Comparison of ENCODE assay signal across 22 mouse cellular contexts in the genomic region with DNA sequence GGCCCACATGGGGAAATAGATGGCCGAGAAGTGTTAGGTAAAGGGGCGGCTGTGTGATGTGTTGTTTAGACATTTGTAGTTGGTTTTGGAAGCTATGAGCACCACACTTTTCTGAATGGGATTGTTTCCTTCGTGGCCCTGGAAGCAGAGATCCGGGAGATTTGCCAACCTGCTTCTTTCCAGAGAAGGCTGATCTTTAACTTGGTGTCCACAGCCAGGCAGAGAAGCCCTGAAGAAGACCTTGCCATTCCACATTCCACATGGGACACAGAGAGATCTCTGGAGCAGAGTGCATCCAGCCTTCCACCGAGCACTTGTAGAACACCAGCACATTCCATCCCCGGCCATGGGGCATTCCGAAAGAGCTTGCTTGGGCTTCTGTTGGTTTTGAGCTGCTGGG.
DNase-seq lines count a peak whose midpoint lies in the region; ATAC-seq lines count a peak whose summit lies in the region.
"Had no signal": no experiment of that assay in that cellular context is flagged by ENCODE, and none has a peak within 500 bp of the region (broad histone marks: within the 10 kb centered on the region; RNA-seq: fewer than 3 reads in every experiment).

No protein-coding gene starts in this region.

- no peak overlapping the region for H3K9ac ChIP-seq in kidney, embryonic 15.5 days
- H3K9ac ChIP-seq: forebrain, embryonic 13.5 days; hindbrain, embryonic 15.5 days; intestine, embryonic 15.5 days; liver, embryonic 15.5 days had no signal

- WGBS in kidney, embryonic 15.5 days: 82% methylated on average over 7 of the region's 7 CpGs

- no peaks in the 10 kb centered on the region for H3K4me1 ChIP-seq in kidney, embryonic 15.5 days
- H3K4me1 ChIP-seq: forebrain, embryonic 13.5 days; hindbrain, embryonic 15.5 days; intestine, embryonic 15.5 days; liver, embryonic 15.5 days had no signal

- H3K27ac ChIP-seq in kidney, embryonic 15.5 days: no peak overlapping the region
- H3K27ac ChIP-seq: forebrain, embryonic 13.5 days; hindbrain, embryonic 15.5 days; intestine, embryonic 15.5 days; layer of hippocampus, adult 2 months; liver, embryonic 15.5 days; macrophage had no signal

- intact Hi-C loops in heart, postnatal 25 days (cut with DNase I): no loop called here

- H3K4me3 ChIP-seq in kidney, embryonic 15.5 days (replicated peaks): no peak overlapping the region
- H3K4me3 ChIP-seq: forebrain, embryonic 13.5 days; hindbrain, embryonic 15.5 days; intestine, embryonic 15.5 days; layer of hippocampus, adult 2 months; liver, embryonic 15.5 days had no signal

- no peaks in the 10 kb centered on the region for H3K36me3 ChIP-seq in kidney, embryonic 15.5 days
- H3K36me3 ChIP-seq: hindbrain, embryonic 15.5 days; intestine, embryonic 15.5 days; liver, embryonic 15.5 days had no signal

- no peaks in the 10 kb centered on the region for H3K9me3 ChIP-seq in kidney, embryonic 15.5 days (replicated peaks)
- H3K9me3 ChIP-seq: forebrain, embryonic 13.5 days; hindbrain, embryonic 15.5 days; intestine, embryonic 15.5 days; liver, embryonic 15.5 days had no signal

- DNase-seq in heart, adult 11 months: peak; percentile 91
- DNase-seq in heart, postnatal 25 days (ENCODE audit: low spot score): no peak
- peak; percentile 57 for DNase-seq in kidney, adult 9 months
- DNase-seq in urinary bladder, postnatal 14 days (ENCODE audit: low spot score): peak; percentile 18
- DNase-seq in urinary bladder, adult 18-20 months (ENCODE audit: low spot score in 2 of 2): no peak
- DNase-seq: cerebellum, adult 9-11 months; gastrocnemius, postnatal 10 days; heart, postnatal 4 days; layer of hippocampus, postnatal 36 days; right cerebral cortex, adult 18-20 months; thymus, postnatal 36 days had no signal

- no peaks in the 10 kb centered on the region for H3K27me3 ChIP-seq in kidney, embryonic 15.5 days
- H3K27me3 ChIP-seq: CH12.LX; forebrain, embryonic 13.5 days; hindbrain, embryonic 15.5 days; intestine, embryonic 15.5 days; liver, embryonic 15.5 days had no signal

- no peak overlapping the region for H3K4me2 ChIP-seq in kidney, embryonic 15.5 days
- H3K4me2 ChIP-seq: forebrain, embryonic 13.5 days; heart, embryonic 11.5 days; hindbrain, embryonic 15.5 days; intestine, embryonic 15.5 days; liver, embryonic 15.5 days; midbrain, embryonic 11.5 days had no signal

- no peak for ATAC-seq in kidney, embryonic 15.5 days (replicated peaks; ENCODE audit: low FRiP score)
- no peak for ATAC-seq in frontal cortex, adult (ENCODE audit: low TSS enrichment)
- ATAC-seq: forebrain, embryonic 13.5 days; intestine, embryonic 15.5 days had no signal

Comparison
In these comparisons a context has a peak if more than half of its experiments do, and no peak if none do; other contexts are left out.
1. DNase-seq: peak in heart, adult 11 months (single experiment), kidney, adult 9 months (single experiment) and urinary bladder, postnatal 14 days (single experiment); none in heart, postnatal 25 days (single experiment) and urinary bladder, adult 18-20 months (0 of 2).